Mouse (Mus musculus): ENCODE measurements at regions not wholly inside any gene's neighbourhood (a gene's known extent, or its start where the extent isn't known, plus 50 kb on each side); places are given as distances from the start of the nearest gene placed in this dataset.
A peak's percentile ranks its signal among the peaks of the same experiment; 100 is the strongest.

DNA sequence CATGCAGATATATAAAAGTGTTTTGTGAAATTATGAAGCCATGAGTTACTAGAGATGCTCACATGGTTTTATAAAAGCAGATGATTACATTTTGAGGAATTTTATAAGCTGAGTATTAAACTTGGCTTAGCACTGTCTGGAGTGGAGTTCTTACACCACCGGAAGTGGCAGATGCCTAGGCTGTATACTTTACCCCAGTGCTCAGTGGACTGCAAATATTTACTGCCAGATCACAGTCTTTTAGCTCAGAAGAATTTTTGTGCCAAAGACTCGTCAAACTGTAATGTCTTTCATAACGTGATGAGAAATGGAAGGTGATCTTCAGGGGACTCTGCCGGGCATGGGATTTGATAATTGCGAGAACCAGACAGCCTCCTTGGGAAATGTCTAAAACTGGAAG lies 136.1 kb upstream of the 9330182O14Rik start:
- no peak overlapping the region for H3K4me3 ChIP-seq (ENCODE audit: low read depth, low read length)
- H3K9me3 ChIP-seq (replicated peaks; ENCODE audit: control insufficient read depth, low read length), result no peaks in the 10 kb centered on the region
- no peak overlapping the region for H3K27ac ChIP-seq (ENCODE audit: low read depth)
- no peaks in the 10 kb centered on the region for H3K4me1 ChIP-seq (ENCODE audit: control insufficient read depth, insufficient read depth)
- TF ChIP-seq CTCF (IDR thresholded peaks at IDR 0.05; ENCODE audit: low read depth) (no peak), EP300 (IDR thresholded peaks at IDR 0.05; ENCODE audit: low read depth) (no peak)
- H3K36me3 ChIP-seq (replicated peaks; ENCODE audit: control insufficient read depth, insufficient read depth, low read length), result no peaks in the 10 kb centered on the region
- WGBS, result 75% methylated on average over 5 of the region's 5 CpGs
- ATAC-seq (ENCODE audit: insufficient read depth, low read depth) (no peak), DNase-seq (ENCODE audit: low spot score) (no peak)
- H3K9ac ChIP-seq (replicated peaks; ENCODE audit: low read depth, low read length), result no peak overlapping the region
- H3K27me3 ChIP-seq (ENCODE audit: control insufficient read depth, insufficient read depth, low read length), result no peaks in the 10 kb centered on the region
- no peak overlapping the region for H3K4me2 ChIP-seq (ENCODE audit: low read depth, low read length)

- 81% methylated on average over 5 of the region's 5 CpGs for WGBS
- no peak for DNase-seq (ENCODE audit: low spot score)
- H3K36me3 ChIP-seq (replicated peaks; ENCODE audit: control insufficient read depth, insufficient read depth, low read length), result no peaks in the 10 kb centered on the region
- ATAC-seq (ENCODE audit: insufficient read depth, low read depth), result no peak
- no peak overlapping the region for H3K9ac ChIP-seq (replicated peaks; ENCODE audit: low read depth, low read length)
- no peak overlapping the region for H3K4me2 ChIP-seq (ENCODE audit: low read depth, low read length)
- no peak overlapping the region for H3K4me3 ChIP-seq (ENCODE audit: low read depth, low read length)
- H3K27me3 ChIP-seq (ENCODE audit: control insufficient read depth, insufficient read depth, low read length), result no peaks in the 10 kb centered on the region
- no peak overlapping the region for H3K27ac ChIP-seq (ENCODE audit: low read depth)
- no peaks in the 10 kb centered on the region for H3K4me1 ChIP-seq (ENCODE audit: control insufficient read depth, insufficient read depth)
- H3K9me3 ChIP-seq (replicated peaks; ENCODE audit: control insufficient read depth, low read length), result no peaks in the 10 kb centered on the region
- no peak for TF ChIP-seq CTCF (IDR thresholded peaks at IDR 0.05; ENCODE audit: low read depth)
These were observed 134.1 kb upstream of the 9330182O14Rik start for GRCm38 (mm10) chr15:40000022-40000421.

DNA sequence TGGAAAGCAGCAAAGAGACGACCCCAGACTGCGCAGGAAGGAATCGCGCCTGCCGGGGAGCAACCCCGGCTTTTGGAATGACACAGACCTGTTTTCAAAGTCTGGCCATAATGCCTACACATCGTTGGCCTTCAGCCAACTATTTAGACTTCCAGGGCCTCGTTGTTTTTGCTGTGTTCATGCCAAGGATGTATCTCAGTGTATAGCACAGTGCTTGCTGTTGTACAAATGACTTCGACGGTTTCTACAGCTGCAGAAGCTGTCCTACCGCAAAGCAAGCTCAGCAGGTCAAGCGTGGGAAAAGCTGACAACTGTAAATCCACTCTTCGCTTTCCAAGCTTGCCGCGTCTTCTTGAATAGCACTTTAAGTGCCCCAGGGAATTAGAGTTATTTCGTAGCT lies 129.1 kb upstream of the 9330182O14Rik start:
- H3K9ac ChIP-seq (replicated peaks; ENCODE audit: low read depth, low read length), result no peak overlapping the region
- no peak overlapping the region for H3K27ac ChIP-seq (ENCODE audit: low read depth)
- H3K4me3 ChIP-seq (ENCODE audit: low read depth, low read length), result no peak overlapping the region
- H3K27me3 ChIP-seq (ENCODE audit: control insufficient read depth, insufficient read depth, low read length), result no peaks in the 10 kb centered on the region
- peaks cover 5% of the 10 kb centered on the region; the same call in 1 of the 2 replicates for H3K4me1 ChIP-seq (ENCODE audit: control insufficient read depth, insufficient read depth)
- ATAC-seq (ENCODE audit: insufficient read depth, low read depth) (no peak), DNase-seq (ENCODE audit: low spot score) (no peak)
- no peak overlapping the region for H3K4me2 ChIP-seq (ENCODE audit: low read depth, low read length)
- TF ChIP-seq EP300 (IDR thresholded peaks at IDR 0.05; ENCODE audit: low read depth) (no peak), CTCF (IDR thresholded peaks at IDR 0.05; ENCODE audit: low read depth) (no peak)
- 68% methylated on average over 16 of the region's 16 CpGs for WGBS
- H3K9me3 ChIP-seq (replicated peaks; ENCODE audit: control insufficient read depth, low read length), result no peaks in the 10 kb centered on the region
- no peaks in the 10 kb centered on the region for H3K36me3 ChIP-seq (replicated peaks; ENCODE audit: control insufficient read depth, insufficient read depth, low read length)

DNA sequence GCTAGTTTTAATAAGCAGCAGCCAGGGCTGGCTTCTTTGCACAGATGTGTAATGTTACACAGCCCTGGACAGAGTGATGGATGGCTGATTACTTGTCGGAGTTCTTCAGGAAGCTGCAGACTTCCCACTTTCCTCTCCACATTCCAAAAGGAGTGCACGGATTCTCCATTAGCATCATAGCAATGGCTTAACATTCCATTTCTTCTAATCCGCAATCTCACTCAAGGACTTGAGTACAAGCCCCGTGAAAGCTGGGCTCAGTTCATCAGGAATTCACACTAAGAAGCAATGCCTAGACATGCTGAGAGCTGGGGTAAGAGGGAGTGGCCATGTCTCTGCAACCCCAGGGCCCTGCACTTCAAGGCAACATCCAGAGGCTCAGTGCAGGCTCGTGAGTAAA lies 126.3 kb upstream of the 9330182O14Rik start:
- Histone ChIP-seq H3K36me3 (replicated peaks; ENCODE audit: control insufficient read depth, insufficient read depth, low read length) (no peaks in the 10 kb centered on the region), H3K4me3 (ENCODE audit: low read depth, low read length) (no peak overlapping the region), H3K27ac (ENCODE audit: low read depth) (no peak overlapping the region), H3K9me3 (replicated peaks; ENCODE audit: control insufficient read depth, low read length) (no peaks in the 10 kb centered on the region), H3K4me2 (ENCODE audit: low read depth, low read length) (no peak overlapping the region), H3K27me3 (ENCODE audit: control insufficient read depth, insufficient read depth, low read length) (no peaks in the 10 kb centered on the region), H3K9ac (replicated peaks; ENCODE audit: low read depth, low read length) (no peak overlapping the region), H3K4me1 (ENCODE audit: control insufficient read depth, insufficient read depth) (peaks cover 5% of the 10 kb centered on the region; the same call in 1 of the 2 replicates)
- whole genome bisulfite sequencing, result 11% methylated on average over 5 of the region's 5 CpGs
- TF ChIP-seq EP300 (IDR thresholded peaks at IDR 0.05; ENCODE audit: low read depth), result no peak
- TF ChIP-seq CTCF (IDR thresholded peaks at IDR 0.05; ENCODE audit: low read depth), result no peak
- DNase-seq (ENCODE audit: low spot score), result no peak
- ATAC-seq (ENCODE audit: insufficient read depth, low read depth), result no peak

DNA sequence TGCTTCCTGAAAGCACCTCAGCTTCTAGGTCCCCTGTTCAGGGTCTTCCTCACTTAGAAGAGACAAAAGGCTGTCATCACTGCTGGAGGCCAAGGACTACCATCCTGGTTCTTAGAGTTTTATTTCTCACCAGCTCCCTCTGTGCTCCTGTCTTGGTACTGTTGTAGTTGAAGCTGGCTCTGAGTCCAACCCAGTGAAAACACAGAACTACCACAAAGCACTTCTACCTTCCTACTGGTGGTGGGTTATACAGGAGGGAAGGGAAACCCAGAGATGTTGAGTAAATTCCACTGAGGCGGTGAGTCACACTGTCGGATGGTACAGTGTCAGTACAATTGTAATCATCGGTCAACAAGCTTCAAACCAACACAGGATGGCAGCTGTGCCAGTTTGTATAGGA lies 120.3 kb upstream of the 9330182O14Rik start:
- H3K4me1 ChIP-seq (ENCODE audit: control insufficient read depth, insufficient read depth), result 0 out of 2 replicates have a peak, but pooled peaks cover 9% of the 10 kb centered on the region
- no peaks in the 10 kb centered on the region for H3K36me3 ChIP-seq (replicated peaks; ENCODE audit: control insufficient read depth, insufficient read depth, low read length)
- DNase-seq (ENCODE audit: low spot score) (no peak), ATAC-seq (ENCODE audit: insufficient read depth, low read depth) (no peak)
- no peaks in the 10 kb centered on the region for H3K9me3 ChIP-seq (replicated peaks; ENCODE audit: control insufficient read depth, low read length)
- no peak overlapping the region for H3K4me3 ChIP-seq (ENCODE audit: low read depth, low read length)
- no peak overlapping the region for H3K4me2 ChIP-seq (ENCODE audit: low read depth, low read length)
- no peak for TF ChIP-seq EP300 (IDR thresholded peaks at IDR 0.05; ENCODE audit: low read depth)
- TF ChIP-seq CTCF (IDR thresholded peaks at IDR 0.05; ENCODE audit: low read depth), result no peak
- H3K27ac ChIP-seq (ENCODE audit: low read depth), result no peak overlapping the region
- 93% methylated on average over 3 of the region's 3 CpGs for WGBS
- H3K9ac ChIP-seq (replicated peaks; ENCODE audit: low read depth, low read length), result no peak overlapping the region
- no peaks in the 10 kb centered on the region for H3K27me3 ChIP-seq (ENCODE audit: control insufficient read depth, insufficient read depth, low read length)

DNA sequence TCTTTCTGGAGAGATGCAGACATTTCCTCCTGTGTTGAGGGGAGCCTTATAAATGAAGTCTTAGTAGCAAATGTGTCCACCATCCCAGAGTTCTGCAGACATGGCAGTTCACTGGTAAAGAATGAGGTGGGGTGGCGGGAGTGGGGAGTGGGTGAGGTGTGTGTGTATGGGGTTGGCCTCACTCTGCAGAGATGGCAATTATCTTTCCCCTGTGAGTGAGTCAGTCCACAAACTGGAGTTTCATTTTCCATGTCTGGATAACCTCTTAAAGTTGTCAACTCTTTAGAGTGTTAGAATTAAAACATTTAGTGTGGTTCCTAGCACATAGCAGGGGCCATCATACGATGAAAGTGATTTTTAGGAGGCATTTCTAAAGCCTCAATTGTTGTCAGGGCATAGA lies 117.1 kb upstream of the 9330182O14Rik start:
- no peak overlapping the region for H3K4me3 ChIP-seq (ENCODE audit: low read depth, low read length)
- DNase-seq (ENCODE audit: low spot score) (peak; percentile 67), ATAC-seq (ENCODE audit: insufficient read depth, low read depth) (peak; percentile 57; the same call in 1 of the 2 replicates)
- no peaks in the 10 kb centered on the region for H3K27me3 ChIP-seq (ENCODE audit: control insufficient read depth, insufficient read depth, low read length)
- 0 out of 2 replicates have a peak, but pooled peaks cover 9% of the 10 kb centered on the region for H3K4me1 ChIP-seq (ENCODE audit: control insufficient read depth, insufficient read depth)
- no peak overlapping the region for H3K4me2 ChIP-seq (ENCODE audit: low read depth, low read length)
- H3K9me3 ChIP-seq (replicated peaks; ENCODE audit: control insufficient read depth, low read length), result no peaks in the 10 kb centered on the region
- WGBS, result 40% methylated on average over 2 of the region's 2 CpGs
- no peak overlapping the region for H3K9ac ChIP-seq (replicated peaks; ENCODE audit: low read depth, low read length)
- no peak overlapping the region for H3K27ac ChIP-seq (ENCODE audit: low read depth)
- H3K36me3 ChIP-seq (replicated peaks; ENCODE audit: control insufficient read depth, insufficient read depth, low read length), result no peaks in the 10 kb centered on the region
- TF ChIP-seq EP300 (IDR thresholded peaks at IDR 0.05; ENCODE audit: low read depth) (no peak), CTCF (IDR thresholded peaks at IDR 0.05; ENCODE audit: low read depth) (no peak)

Measured in heart, postnatal 0 days (tissue).